Mouse (Mus musculus): ENCODE results near the gene Nup205.

DNA sequence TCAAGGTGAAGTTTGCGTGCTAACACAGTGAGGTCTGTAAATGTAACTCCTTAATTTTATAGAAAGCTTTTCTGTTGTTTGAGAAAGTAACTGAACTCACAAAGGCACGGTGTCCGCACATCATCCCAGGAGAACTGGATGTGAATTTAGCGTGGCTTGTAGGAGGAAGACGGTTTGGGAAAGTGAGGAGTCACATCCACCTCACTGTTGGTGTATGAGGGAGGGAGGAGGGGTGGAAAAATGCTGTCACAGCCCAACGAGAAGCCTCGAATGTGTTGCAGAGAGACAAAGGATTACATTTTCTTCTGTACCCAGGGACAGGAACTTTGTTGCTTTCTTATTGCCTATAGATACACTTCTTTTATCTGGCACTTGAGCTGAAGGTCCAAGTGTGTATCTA is 83.3 kb downstream of the Nup205 start:
- TF ChIP-seq POLR2A (IDR thresholded peaks at IDR 0.05; ENCODE audit: insufficient read length, low read depth), result no peak
- TF ChIP-seq MYOD1 (IDR thresholded peaks at IDR 0.05; ENCODE audit: control insufficient read depth in 1 of 3, insufficient read length in 2 of 3, low read depth in 2 of 3), result no peak
- no peak for TF ChIP-seq POLR2AphosphoS2 (IDR thresholded peaks at IDR 0.05; ENCODE audit: insufficient read length, low read depth)
- TF ChIP-seq USF1 (IDR thresholded peaks at IDR 0.05; ENCODE audit: low read depth), result no peak
- no peak for TF ChIP-seq TCF12 (IDR thresholded peaks at IDR 0.05; ENCODE audit: insufficient read depth, poor library complexity, severe bottlenecking)
- TF ChIP-seq CEBPB (IDR thresholded peaks at IDR 0.05; ENCODE audit: insufficient read depth, poor library complexity, severe bottlenecking), result no peak
- no peak for TF ChIP-seq E2F4 (IDR thresholded peaks at IDR 0.05; ENCODE audit: insufficient read depth)
